10 mouse cellular contexts compared by ENCODE assay signal in genomic region chr2:75608482-75608881, GRCm38 (mm10). TPM values are rescaled to one million over a fixed set of nuclear protein-coding genes. Genes with fewer than 3 reads are reported as not detected.
A peak's percentile ranks its signal among the peaks of the same experiment; 100 is the strongest.
DNase-seq lines count a peak whose midpoint lies in the region; ATAC-seq and TF ChIP-seq lines count a peak whose summit lies in the region.
"Had no signal": no experiment of that assay in that cellular context is flagged by ENCODE, and none has a peak within 500 bp of the region (broad histone marks: within the 10 kb centered on the region; RNA-seq: fewer than 3 reads in every experiment).

No protein-coding gene starts in this region.

- peak overlapping the region; percentile 18 for H3K4me3 ChIP-seq in myocyte
- H3K4me3 ChIP-seq in hindbrain, embryonic 12.5 days = no peak overlapping the region

- peak; percentile 52 for DNase-seq in kidney, adult 18-20 months
- DNase-seq in kidney, adult 9 months = no peak
- peak; percentile 60 for DNase-seq in adrenal gland, postnatal 10 days
- peak; percentile 43 to 60 for DNase-seq in kidney, postnatal 25 days
- no peak for DNase-seq in cerebellum, adult 11 months
- DNase-seq: thymus, postnatal 14 days had no signal

- no peak overlapping the region for H3K27ac ChIP-seq in hindbrain, embryonic 12.5 days

- no peaks in the 10 kb centered on the region for H3K27me3 ChIP-seq in myocyte (ENCODE audit: control insufficient read depth, insufficient read depth, insufficient read length)
- peaks cover 29% of the 10 kb centered on the region for H3K27me3 ChIP-seq in hindbrain, embryonic 12.5 days
- H3K27me3 ChIP-seq: heart, embryonic 12.5 days had no signal

- ATAC-seq in hindbrain, embryonic 12.5 days (ENCODE audit: low FRiP score) = no peak

- no peaks in the 10 kb centered on the region for H3K9me3 ChIP-seq in hindbrain, embryonic 12.5 days (replicated peaks)
- H3K9me3 ChIP-seq: G1E; heart, embryonic 12.5 days had no signal

- peak overlapping the region; percentile 82 for H3K4me2 ChIP-seq in myocyte (ENCODE audit: low read depth)
- H3K4me2 ChIP-seq in hindbrain, embryonic 12.5 days (replicated peaks) = no peak overlapping the region

- no peak overlapping the region for H3K9ac ChIP-seq in hindbrain, embryonic 12.5 days

- TF ChIP-seq POLR2A in myocyte (IDR thresholded peaks at IDR 0.05; ENCODE audit: insufficient read length, low read depth) = no peak

- no peak overlapping the region for H3ac ChIP-seq in myocyte (ENCODE audit: control insufficient read depth, insufficient read length)

- H3K4me1 ChIP-seq in hindbrain, embryonic 12.5 days = peaks cover 14% of the 10 kb centered on the region

- WGBS in hindbrain, embryonic 12.5 days = 48% methylated on average over 15 of the region's 15 CpGs

- no peaks in the 10 kb centered on the region for H3K79me2 ChIP-seq in myocyte (ENCODE audit: control insufficient read depth, insufficient read depth)

- no peaks in the 10 kb centered on the region for H3K36me3 ChIP-seq in myocyte (ENCODE audit: control insufficient read depth, insufficient read depth)
- no peaks in the 10 kb centered on the region for H3K36me3 ChIP-seq in hindbrain, embryonic 12.5 days
- H3K36me3 ChIP-seq: G1E; heart, embryonic 12.5 days had no signal

TF ChIP-seq in myocyte, 11 proteins besides CTCF, POLR2A, EP300 and RAD21:
- no peak for TF ChIP-seq MAX (IDR thresholded peaks at IDR 0.05; ENCODE audit: low read depth)
- TF ChIP-seq USF1 (IDR thresholded peaks at IDR 0.05; ENCODE audit: low read depth) = no peak
- no peak for TF ChIP-seq E2F4 (IDR thresholded peaks at IDR 0.05; ENCODE audit: insufficient read depth)
- TF ChIP-seq MYOD1 (IDR thresholded peaks at IDR 0.05; ENCODE audit: control insufficient read depth in 1 of 3, insufficient read length in 2 of 3, low read depth in 2 of 3) = no peak
- TF ChIP-seq CEBPB (IDR thresholded peaks at IDR 0.05; ENCODE audit: insufficient read depth, poor library complexity, severe bottlenecking) = no peak
- TF ChIP-seq POLR2AphosphoS2 (IDR thresholded peaks at IDR 0.05; ENCODE audit: insufficient read length, low read depth) = no peak
- TF ChIP-seq TCF12 (IDR thresholded peaks at IDR 0.05; ENCODE audit: insufficient read depth, poor library complexity, severe bottlenecking) = no peak
- no peak for TF ChIP-seq TCF3 (IDR thresholded peaks at IDR 0.05; ENCODE audit: insufficient read length, low read depth)
- TF ChIP-seq SRF (IDR thresholded peaks at IDR 0.05; ENCODE audit: control insufficient read depth, insufficient read length, low read depth) = no peak
- TF ChIP-seq REST (IDR thresholded peaks at IDR 0.05; ENCODE audit: insufficient read depth, insufficient read length) = no peak
- TF ChIP-seq MYOG (IDR thresholded peaks at IDR 0.05; ENCODE audit: control insufficient read depth in 1 of 3, insufficient read depth in 1 of 3, insufficient read length in 2 of 3, low read depth in 2 of 3) = no peak
TF ChIP-seq in myocyte: peak in this region for 0.

RNA-seq across cellular contexts. Expression of gene Hnrnpa3, which starts 50.6 kb away (rescaled TPM):
- 100 to 1,000 TPM; 358 to 456 TPM for total RNA-seq in adrenal gland, postnatal 10 days (2021)
- polyA plus RNA-seq in myocyte (2012; fragmentation: generic; extraction: Trizol) = 193 TPM
- polyA plus RNA-seq in hindbrain, embryonic 12.5 days (2016; fragmentation: Nextera tagmentation; extraction: Ambion mirVana) = 352 and 360 TPM in 2 replicates

Comparison
In these comparisons a context has a peak if more than half of its experiments do, and no peak if none do; other contexts are left out.
1. DNase-seq: peak in kidney, adult 18-20 months (single experiment), adrenal gland, postnatal 10 days (single experiment) and kidney, postnatal 25 days (2 of 2); none in kidney, adult 9 months (single experiment) and cerebellum, adult 11 months (single experiment).